Mouse (Mus musculus) lung, adult 2 months (tissue): ENCODE data around the gene Gm10277.

Experiments used
- CTCF ChIP-seq: fragments of 200-500 bp; IDR thresholded peaks from 2 replicates; pipeline ENCODE4 v1.5.1; 2011; ENCODE audit warnings: mild to moderate bottlenecking, low read length, control low read depth; ENCODE audit not compliant: insufficient read depth
- POLR2A ChIP-seq: fragments of 200-500 bp; IDR thresholded peaks from 2 replicates; pipeline ENCODE4 v1.6.1; 2011; ENCODE audit warnings: low read depth, mild to moderate bottlenecking, control low read depth, low read length, borderline replicate concordance; ENCODE audit errors: extremely low read depth

DNA sequence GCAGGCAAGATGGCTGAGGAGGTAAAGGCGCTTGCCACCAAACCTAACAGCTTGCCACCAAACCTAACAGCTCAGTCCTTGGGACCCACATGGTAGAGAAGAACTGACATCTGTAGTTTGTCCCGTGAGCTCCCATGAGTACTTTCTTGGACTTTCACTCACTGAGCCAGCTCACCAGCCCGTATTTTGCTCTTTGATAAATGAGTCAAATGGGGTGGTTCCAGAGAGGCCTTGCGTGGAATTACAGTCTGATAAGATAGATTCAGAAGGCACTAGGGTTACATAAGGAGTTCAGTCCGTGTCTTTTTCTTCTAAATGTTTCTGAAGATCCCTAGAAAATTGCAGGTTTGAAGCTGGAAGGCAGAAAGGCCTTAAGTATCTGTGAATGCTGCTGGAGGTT lies 35.0 kb downstream of the Gm10277 start:
- TF ChIP-seq CTCF (no peak), POLR2A (no peak)
